Mouse (Mus musculus) monocyte, adult 5-6 weeks (primary cell): ENCODE data around the gene Prdm4. TPM values are rescaled to one million over a fixed set of nuclear protein-coding genes. Genes with fewer than 3 reads are reported as not detected.

Experiments
- ATAC-seq: fragments of 153-309, 156-312 bp; replicated peaks from 2 replicates; pipeline ENCODE4 v1.8.0; 2017; ENCODE audit warnings: mild to moderate bottlenecking; ENCODE audit not compliant: low TSS enrichment, insufficient number of reproducible peaks, severe bottlenecking, poor library complexity, low FRiP score
- total RNA-seq: library from RNA; stranded (forward); fragments of 200-1000, 200-491, 200-594 nt; gene quantifications from 3 replicates; pipeline ENCODE4 v1.2.3, GENCODE M21; 2017

The Prdm4 gene
- total RNA-seq, 1 experiment from 2014 or later = 31.5 TPM

DNA sequence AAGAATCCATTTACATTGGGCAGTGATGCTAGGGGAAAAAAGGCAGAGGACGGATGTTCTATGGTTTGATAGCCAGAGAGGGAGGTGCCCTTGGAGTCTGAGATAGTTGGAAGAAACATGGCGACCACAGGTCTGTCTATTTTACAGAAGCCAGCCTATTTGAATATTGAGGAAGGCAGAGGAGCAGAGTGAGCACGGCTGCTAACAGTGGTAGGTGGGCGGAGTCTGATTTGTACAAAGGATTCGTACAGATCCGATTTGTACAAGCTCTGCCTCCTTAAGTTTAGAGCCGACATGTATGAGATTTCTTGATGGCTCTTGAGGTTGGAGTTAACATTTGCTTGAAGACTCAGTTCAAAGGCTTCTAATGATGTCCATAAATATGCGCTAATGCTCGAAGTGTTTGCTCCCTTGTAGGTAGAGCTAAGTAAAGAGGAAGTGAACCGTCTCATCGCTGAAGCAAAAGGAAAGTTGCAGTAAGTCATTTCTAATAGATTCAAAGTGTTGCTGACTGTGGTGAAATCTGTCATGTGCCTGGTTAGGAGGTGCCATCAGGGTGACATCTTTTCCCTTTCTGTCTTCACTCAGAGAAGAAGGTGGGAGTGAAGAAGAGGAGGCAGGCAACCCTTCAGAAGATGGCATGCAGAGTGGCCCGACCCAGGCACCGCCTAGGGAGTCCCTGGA, 42.9 kb downstream of the Prdm4 start:
- ATAC-seq = no peak

GRCm38 (mm10) chr10:85872479-85872773, 44.5 kb downstream of the Prdm4 start:
- ATAC-seq = no peak

DNA sequence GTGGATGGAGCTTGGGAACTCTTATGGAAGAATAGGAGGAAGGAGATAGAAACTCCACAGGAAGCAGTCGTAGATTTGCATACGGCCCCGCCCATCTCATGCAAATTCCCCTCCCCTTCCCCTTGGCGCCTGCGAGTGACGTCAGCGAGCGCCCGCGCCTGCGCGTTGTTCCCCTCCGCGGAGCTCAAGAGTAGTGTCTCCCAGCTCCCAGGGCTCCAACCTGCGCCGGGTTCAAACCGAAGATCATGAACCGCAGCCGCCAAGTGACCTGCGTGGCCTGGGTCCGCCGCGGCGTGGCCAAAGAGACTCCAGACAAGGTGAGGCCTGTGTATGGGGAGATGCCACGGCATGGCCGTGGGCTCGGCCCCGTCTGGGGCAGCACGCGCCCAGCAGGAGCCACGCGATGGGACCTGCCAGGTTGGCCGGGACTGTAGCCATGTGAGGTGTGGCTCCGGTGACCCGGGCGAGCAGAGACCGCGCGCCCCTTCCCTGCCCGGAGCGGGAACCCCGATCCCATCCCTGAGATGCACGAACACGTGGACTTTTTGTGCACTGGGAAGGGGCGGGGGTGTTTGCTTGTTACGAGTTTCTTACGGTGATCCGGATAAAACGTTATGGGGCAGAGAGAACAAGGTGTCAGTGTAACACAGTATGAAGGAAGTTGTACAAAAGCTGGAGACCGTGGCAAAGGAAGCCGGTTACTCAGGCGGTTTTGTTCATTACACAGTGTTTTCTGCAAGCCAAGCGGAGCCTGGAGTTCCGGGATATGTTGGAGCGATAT, 45.1 kb downstream of the Prdm4 start:
- ATAC-seq = peak; percentile 74

GRCm38 (mm10) chr10:85846105-85846862, 70.7 kb downstream of the Prdm4 start:
- no peak for ATAC-seq

Other genes with a start within 250 kb of the Prdm4 start
- gene Pwp1, start 87.6 kb downstream of the Prdm4 start, total RNA-seq = 20.9 to 27.3 TPM (median 24.2 TPM) in 3 replicates
- not detected in 3 replicates for gene Ascl4, start 10.5 kb upstream of the Prdm4 start, total RNA-seq
- 93.9 to 104 TPM (median 99.3 TPM) in 3 replicates for gene Rtcb, start 40.7 kb upstream of the Prdm4 start, total RNA-seq
- gene Bpifc, start 94.8 kb upstream of the Prdm4 start, total RNA-seq = not detected in 3 replicates
- 12.6 to 20.6 TPM (median 16.5 TPM) in 3 replicates for gene Fbxo7, start 104.8 kb upstream of the Prdm4 start, total RNA-seq